Mouse (Mus musculus) lung, embryonic 16.5 days (tissue): ENCODE results near the gene Soga1. TPM values are rescaled to one million over a fixed set of nuclear protein-coding genes. Genes with fewer than 3 reads are reported as not detected.

Experiments used
- ATAC-seq: fragments of 200-750 bp; cut with Nextera tagmentation; 2 replicates; pipeline ENCODE4 v1.8.0; 2017; ENCODE audit warnings: low read depth, mild to moderate bottlenecking, moderate library complexity
- H3K27ac ChIP-seq: fragments of 300-500 bp; sonication (generic); 2 replicates; pipeline ENCODE4 v1.5.1; 2014; ENCODE audit warnings: mild to moderate bottlenecking, control low read depth, low read length
- H3K27me3 ChIP-seq: fragments of 300-500 bp; sonication (generic); 2 replicates; pipeline ENCODE4 v1.6.1; 2014; ENCODE audit warnings: low read depth, low read length, mixed read lengths; ENCODE audit not compliant: control insufficient read depth, insufficient read depth
- H3K36me3 ChIP-seq: fragments of 300-500 bp; sonication (generic); 2 replicates; pipeline ENCODE4 v1.6.1; 2014; ENCODE audit warnings: low read length; ENCODE audit not compliant: control insufficient read depth, insufficient read depth
- H3K4me1 ChIP-seq: fragments of 300-500 bp; sonication (generic); replicated peaks from 2 replicates; pipeline ENCODE4 v1.6.1; 2014; ENCODE audit warnings: low read length, mixed read lengths; ENCODE audit not compliant: control insufficient read depth, insufficient read depth
- H3K4me2 ChIP-seq: fragments of 300-500 bp; sonication (generic); 2 replicates; pipeline ENCODE4 v1.6.1; 2014; ENCODE audit warnings: low read depth, low read length, control low read depth
- H3K4me3 ChIP-seq: fragments of 300-500 bp; sonication (generic); 2 replicates; pipeline ENCODE4 v1.5.1; 2014; ENCODE audit warnings: mild to moderate bottlenecking, low read length, control low read depth
- H3K9ac ChIP-seq: fragments of 300-500 bp; sonication (generic); 2 replicates; pipeline ENCODE4 v1.6.1; 2014; ENCODE audit warnings: low read length, control low read depth
- H3K9me3 ChIP-seq: fragments of 300-500 bp; sonication (generic); 2 replicates; pipeline ENCODE4 v1.6.1; 2016; ENCODE audit warnings: low read length; ENCODE audit not compliant: control insufficient read depth
- WGBS: fragments of 180-500 bp; shearing (Covaris S2); extraction: QIAGEN DNeasy Blood & Tissue Kit; methylation state at CpG from one replicate; pipeline ENCODE4 v1.1.7; 2014; 5-methylcytosine and 5-hydroxymethylcytosine counted together
- polyA plus RNA-seq: library from polyadenylated mRNA; unstranded; fragments of >200 nt; fragmentation: Nextera tagmentation; extraction: Ambion mirVana; gene quantifications from 2 replicates; pipeline ENCODE4 v1.2.1, GENCODE M21; 2015

Soga1 gene
- polyA plus RNA-seq, 1 experiment from 2014 or later: 4.1 TPM

DNA sequence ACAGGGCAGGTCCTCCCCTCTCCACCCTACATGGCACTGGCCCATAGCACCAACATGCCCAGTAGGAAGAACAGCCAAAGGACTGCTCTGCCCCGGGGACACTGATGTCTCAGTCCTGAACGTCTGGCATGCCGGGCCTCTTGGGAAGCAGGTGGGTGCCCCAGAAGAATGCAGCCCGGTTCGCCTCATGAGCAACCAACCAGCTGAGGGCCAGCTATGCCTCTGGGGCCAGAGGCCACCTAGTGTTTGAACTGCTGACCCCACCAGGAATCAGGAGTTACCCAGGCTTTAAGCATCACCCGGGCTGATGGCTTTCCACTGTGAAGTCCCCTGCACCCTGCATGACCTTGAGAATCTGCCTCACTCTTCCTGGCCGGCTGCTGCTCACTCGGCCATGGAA, 26.6 kb downstream of the Soga1 start:
- Histone ChIP-seq H3K27ac (no peak overlapping the region), H3K4me1 (peaks cover 22% of the 10 kb centered on the region), H3K4me3 (no peak overlapping the region), H3K36me3 (peaks cover 11% of the 10 kb centered on the region), H3K27me3 (no peaks in the 10 kb centered on the region), H3K4me2 (no peak overlapping the region), H3K9ac (no peak overlapping the region), H3K9me3 (no peaks in the 10 kb centered on the region)
- no peak for ATAC-seq
- WGBS: 64% methylated on average over 8 of the region's 8 CpGs

DNA sequence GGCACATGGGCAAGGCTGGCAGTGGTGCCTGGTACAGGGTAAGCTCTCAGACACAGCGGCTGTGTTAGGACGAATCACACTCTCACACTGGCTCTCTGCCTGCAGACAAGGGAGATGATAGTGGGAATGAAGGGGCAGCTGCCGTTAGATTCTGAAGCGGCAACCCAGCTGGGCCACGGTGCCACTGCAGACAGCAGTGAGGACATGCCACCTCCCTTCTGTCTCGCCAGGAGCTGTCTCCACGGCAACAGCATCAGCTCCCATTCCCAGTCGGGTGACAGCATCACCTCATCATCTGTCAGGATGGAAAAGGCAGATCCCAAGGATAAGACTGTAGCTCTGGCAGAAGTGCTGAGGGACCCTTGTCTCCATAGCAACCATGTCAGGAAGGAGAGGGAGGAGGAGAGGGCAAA, 29.2 kb downstream of the Soga1 start:
- no peak overlapping the region for H3K27ac ChIP-seq

DNA sequence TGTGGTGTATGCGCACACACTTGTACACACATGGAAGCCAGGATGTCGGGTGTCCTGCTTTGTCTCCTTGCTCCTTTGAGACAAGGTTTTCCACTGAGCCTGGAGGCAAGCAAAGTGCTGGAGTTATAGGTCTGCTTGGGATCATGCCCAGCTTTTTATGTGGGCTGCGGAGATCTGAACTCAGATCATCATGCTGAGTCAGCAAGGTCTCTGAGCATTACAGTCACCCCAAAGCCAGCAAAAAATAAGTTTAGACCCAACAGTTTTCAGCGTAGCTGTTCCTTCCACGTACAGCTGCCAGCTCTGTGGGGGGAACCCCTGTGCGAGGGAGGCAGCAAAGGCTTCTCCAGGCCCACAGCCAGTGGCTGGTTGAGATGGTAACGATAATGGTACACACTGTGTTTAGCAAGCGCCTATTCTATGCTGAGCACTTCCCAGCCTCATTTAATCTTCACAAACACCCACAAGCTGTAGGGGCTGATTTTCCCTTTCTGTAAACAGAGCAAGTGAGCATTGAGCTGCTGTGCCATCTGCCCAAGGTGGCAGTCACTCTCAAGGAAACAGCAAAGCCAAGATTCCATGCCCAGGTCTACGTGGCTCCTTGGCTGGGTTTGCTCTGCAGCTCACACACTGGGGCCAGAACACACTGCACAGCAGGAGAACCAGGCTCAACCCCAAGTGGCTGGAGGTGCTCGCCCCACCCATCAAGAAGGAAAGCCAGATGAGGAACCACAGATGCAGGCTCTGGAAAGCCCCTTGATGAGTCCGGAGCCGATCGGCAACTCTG, 30.5 kb downstream of the Soga1 start:
- no peaks in the 10 kb centered on the region for H3K27me3 ChIP-seq
- no peak overlapping the region for H3K4me3 ChIP-seq
- ATAC-seq: peak; percentile 55; the same call in 1 of the 2 replicates
- H3K36me3 ChIP-seq: peaks cover 39% of the 10 kb centered on the region
- H3K4me1 ChIP-seq: peaks cover 6% of the 10 kb centered on the region
- no peak overlapping the region for H3K9ac ChIP-seq
- peak overlapping the region; percentile 59 for H3K27ac ChIP-seq
- peaks cover 3% of the 10 kb centered on the region; the same call in 1 of the 2 replicates for H3K9me3 ChIP-seq
- 80% methylated on average over 13 of the region's 13 CpGs for WGBS
- no peak overlapping the region for H3K4me2 ChIP-seq

More for the DNA sequence above, 29.2 kb downstream of the Soga1 start:
- Histone ChIP-seq H3K27me3 (no peaks in the 10 kb centered on the region), H3K9me3 (peaks cover 3% of the 10 kb centered on the region; the same call in 1 of the 2 replicates), H3K4me2 (no peak overlapping the region), H3K9ac (no peak overlapping the region), H3K36me3 (peaks cover 30% of the 10 kb centered on the region), H3K4me1 (peaks cover 12% of the 10 kb centered on the region), H3K4me3 (no peak overlapping the region)
- ATAC-seq: 0 out of 2 replicates have a peak, but pooled peaks have one; percentile 8
- WGBS: 50% methylated on average over 8 of the region's 8 CpGs

DNA sequence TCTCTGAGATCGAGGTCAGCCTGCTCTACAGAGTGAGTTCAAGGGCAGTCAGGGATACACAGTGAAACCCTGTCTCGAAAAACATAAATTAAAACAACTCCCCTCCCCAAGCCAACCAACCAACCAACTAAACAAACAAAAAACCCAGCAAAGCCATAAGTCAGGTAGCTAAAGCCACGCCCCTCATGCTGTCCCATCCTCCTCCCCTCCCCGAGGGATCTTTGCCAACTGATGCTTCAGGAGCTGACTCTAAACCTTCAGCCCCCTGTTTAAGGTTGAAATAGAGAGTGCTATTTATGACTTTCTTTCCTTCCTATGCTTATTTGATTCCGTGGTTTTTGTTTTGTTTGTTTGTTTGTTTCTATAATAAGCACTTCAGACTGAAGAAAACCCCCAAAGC, 32.1 kb downstream of the Soga1 start:
- no peak for ATAC-seq
- H3K9ac ChIP-seq: no peak overlapping the region
- peaks cover 31% of the 10 kb centered on the region for H3K36me3 ChIP-seq
- H3K4me3 ChIP-seq: no peak overlapping the region
- 88% methylated on average over 5 of the region's 5 CpGs for WGBS
- H3K4me1 ChIP-seq: peaks cover 12% of the 10 kb centered on the region
- H3K4me2 ChIP-seq: no peak overlapping the region
- H3K9me3 ChIP-seq: peaks cover 3% of the 10 kb centered on the region; the same call in 1 of the 2 replicates
- H3K27ac ChIP-seq: no peak overlapping the region
- no peaks in the 10 kb centered on the region for H3K27me3 ChIP-seq

DNA sequence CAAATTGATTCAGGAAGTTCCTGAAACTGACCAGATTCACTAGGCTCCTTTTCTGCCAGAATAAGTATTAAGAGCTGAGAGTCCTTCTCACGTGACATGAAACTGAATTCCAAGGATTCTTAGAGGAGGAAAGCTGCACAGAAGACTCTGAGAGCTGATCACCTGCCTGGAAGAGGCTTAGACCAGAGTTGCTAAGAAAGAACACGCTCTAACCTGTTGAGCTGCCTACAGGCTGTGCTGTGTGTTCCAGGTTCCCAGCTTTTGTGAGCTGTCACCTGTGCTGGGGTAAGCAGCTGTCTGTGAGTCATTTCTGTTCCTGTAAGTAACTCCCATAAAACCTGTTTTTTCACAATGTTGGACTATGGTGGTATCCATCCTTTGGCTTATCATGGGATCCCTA, 33.1 kb downstream of the Soga1 start:
- Histone ChIP-seq H3K9me3 (peaks cover 3% of the 10 kb centered on the region; the same call in 1 of the 2 replicates), H3K27ac (no peak overlapping the region), H3K4me2 (no peak overlapping the region), H3K36me3 (peaks cover 32% of the 10 kb centered on the region), H3K4me1 (peaks cover 14% of the 10 kb centered on the region; the same call in 1 of the 2 replicates), H3K9ac (no peak overlapping the region), H3K4me3 (no peak overlapping the region), H3K27me3 (no peaks in the 10 kb centered on the region)
- no peak for ATAC-seq
- WGBS: 85% methylated on average over 2 of the region's 2 CpGs

DNA sequence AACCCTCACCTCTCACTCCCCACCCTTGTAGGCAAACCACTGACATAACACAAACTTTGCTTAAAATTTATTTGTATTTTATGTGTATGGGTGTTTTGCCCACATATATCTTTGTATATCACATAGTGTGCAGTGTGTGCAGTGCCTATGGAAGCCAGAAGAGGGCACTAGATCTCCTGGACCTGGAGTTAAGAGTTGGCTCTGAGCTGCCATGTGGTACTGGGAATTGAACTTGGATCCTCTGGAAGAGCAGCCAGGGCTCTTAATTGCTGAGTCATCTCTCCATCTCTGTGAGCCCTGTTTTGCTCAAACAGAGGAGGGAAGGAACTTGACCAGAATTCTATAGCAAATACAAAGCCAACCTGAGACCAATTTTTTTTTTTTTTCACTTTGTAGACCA, 35.1 kb downstream of the Soga1 start:
- H3K36me3 ChIP-seq: peaks cover 49% of the 10 kb centered on the region
- H3K27me3 ChIP-seq: no peaks in the 10 kb centered on the region
- no peak overlapping the region for H3K4me3 ChIP-seq
- peaks cover 3% of the 10 kb centered on the region; the same call in 1 of the 2 replicates for H3K9me3 ChIP-seq
- H3K27ac ChIP-seq: no peak overlapping the region
- no peak overlapping the region for H3K9ac ChIP-seq
- no peak for ATAC-seq
- H3K4me2 ChIP-seq: no peak overlapping the region
- H3K4me1 ChIP-seq: peaks cover 25% of the 10 kb centered on the region

DNA sequence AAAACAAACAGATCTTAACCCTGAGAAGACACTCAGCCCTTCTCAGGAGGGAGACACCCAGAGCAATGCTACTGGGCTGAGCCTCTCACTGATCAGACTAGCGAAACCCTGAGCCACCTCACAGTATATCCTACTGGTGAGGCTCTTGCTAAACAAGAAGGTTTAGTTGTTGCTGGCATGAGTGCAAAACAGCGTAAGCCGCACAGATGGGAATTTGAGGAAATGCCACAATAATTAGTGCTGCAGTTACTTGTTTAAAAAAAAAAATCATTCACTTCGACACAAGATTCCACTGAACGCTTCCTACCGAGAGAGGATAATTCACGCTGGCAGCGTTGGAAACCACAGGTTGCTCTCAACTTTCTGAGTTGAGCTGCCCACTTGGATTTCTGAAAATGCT, 35.5 kb downstream of the Soga1 start:
- Histone ChIP-seq H3K4me2 (no peak overlapping the region), H3K9me3 (peaks cover 3% of the 10 kb centered on the region; the same call in 1 of the 2 replicates), H3K27me3 (no peaks in the 10 kb centered on the region), H3K4me3 (no peak overlapping the region), H3K9ac (no peak overlapping the region), H3K27ac (no peak overlapping the region), H3K4me1 (peaks cover 22% of the 10 kb centered on the region), H3K36me3 (peaks cover 49% of the 10 kb centered on the region)
- WGBS: 75% methylated on average over 8 of the region's 8 CpGs
- no peak for ATAC-seq

DNA sequence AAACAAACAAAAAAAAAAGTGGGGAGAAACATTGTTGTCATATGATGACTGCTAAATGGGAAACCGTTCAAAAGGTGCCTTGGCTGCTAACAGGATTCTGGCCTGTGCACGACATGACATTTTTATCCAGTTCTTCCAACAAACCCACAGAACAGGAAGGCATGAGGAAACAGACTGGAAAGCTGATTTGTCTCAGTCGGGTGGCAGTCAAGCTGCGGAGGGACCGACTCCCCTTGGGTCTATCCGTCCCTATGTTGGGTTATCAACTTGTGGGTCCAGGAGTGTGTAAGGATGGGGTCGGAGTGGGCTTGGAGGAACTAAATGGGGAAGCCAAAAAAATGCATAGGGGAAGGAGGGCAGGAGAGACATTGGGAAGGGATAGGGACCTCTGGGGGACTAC, 37.6 kb downstream of the Soga1 start:
- peaks cover 3% of the 10 kb centered on the region; the same call in 1 of the 2 replicates for H3K9me3 ChIP-seq
- no peak overlapping the region for H3K4me2 ChIP-seq
- peaks cover 61% of the 10 kb centered on the region for H3K36me3 ChIP-seq
- ATAC-seq: no peak
- no peak overlapping the region for H3K4me3 ChIP-seq
- 79% methylated on average over 7 of the region's 7 CpGs for WGBS
- H3K27ac ChIP-seq: no peak overlapping the region
- no peaks in the 10 kb centered on the region for H3K27me3 ChIP-seq
- H3K4me1 ChIP-seq: peaks cover 22% of the 10 kb centered on the region
- H3K9ac ChIP-seq: no peak overlapping the region

DNA sequence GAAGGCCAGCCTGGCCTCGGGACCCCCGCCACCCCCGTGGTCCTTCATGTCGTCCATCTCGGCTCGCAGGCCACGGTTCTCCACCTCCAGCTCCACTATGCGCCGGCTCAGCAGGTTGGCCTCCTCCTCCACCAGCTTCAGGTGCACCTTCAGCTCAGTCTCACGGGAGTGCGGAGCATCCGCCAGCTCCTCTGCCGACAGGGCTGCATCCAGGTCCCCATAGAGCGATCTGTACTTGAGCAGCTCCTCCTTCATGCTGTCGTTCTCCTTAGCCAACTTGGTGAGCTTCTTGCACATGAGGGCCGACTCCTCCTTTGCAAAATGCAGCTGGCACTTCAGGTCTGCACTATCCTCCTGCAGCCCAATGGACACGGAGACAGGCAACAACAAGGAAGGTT, 38.4 kb downstream of the Soga1 start:
- peak overlapping the region; percentile 76 for H3K27ac ChIP-seq

More for the DNA sequence above, 38.4 kb downstream of the Soga1 start:
- no peak overlapping the region for H3K4me3 ChIP-seq
- no peak for ATAC-seq
- H3K4me1 ChIP-seq: peaks cover 22% of the 10 kb centered on the region
- 75% methylated on average over 17 of the region's 17 CpGs for WGBS
- H3K9ac ChIP-seq: peak overlapping the region; percentile 23; the same call in 1 of the 2 replicates
- H3K36me3 ChIP-seq: peaks cover 54% of the 10 kb centered on the region
- H3K27me3 ChIP-seq: no peaks in the 10 kb centered on the region
- no peaks in the 10 kb centered on the region for H3K9me3 ChIP-seq
- H3K4me2 ChIP-seq: no peak overlapping the region
